Mouse (Mus musculus) stomach, embryonic 14.5 days (tissue): ENCODE data around the gene Kdm2b. TPM values are rescaled to one million over a fixed set of nuclear protein-coding genes. Genes with fewer than 3 reads are reported as not detected.

Experiments
- ATAC-seq: fragments of 200-750 bp; cut with Nextera tagmentation; 2 replicates; pipeline ENCODE4 v1.8.0; 2017; ENCODE audit warnings: low read depth, moderate TSS enrichment; ENCODE audit not compliant: insufficient number of reproducible peaks, insufficient read depth, low FRiP score
- H3K27ac ChIP-seq: fragments of 300-500 bp; sonication (generic); 2 replicates; pipeline ENCODE4 v1.5.1; 2014; ENCODE audit warnings: mild to moderate bottlenecking, low read length, moderate library complexity, mixed read lengths
- H3K27me3 ChIP-seq: fragments of 300-500 bp; sonication (generic); 2 replicates; pipeline ENCODE4 v1.6.1; 2014; ENCODE audit warnings: low read length, control low read depth, mixed read lengths; ENCODE audit not compliant: control insufficient read depth, insufficient read depth
- H3K36me3 ChIP-seq: fragments of 300-500 bp; sonication (generic); 2 replicates; pipeline ENCODE4 v1.6.1; 2014; ENCODE audit warnings: mild to moderate bottlenecking, control low read depth, low read length, moderate library complexity, mixed read lengths; ENCODE audit not compliant: control insufficient read depth, insufficient read depth
- H3K4me1 ChIP-seq: fragments of 300-500 bp; sonication (generic); 2 replicates; pipeline ENCODE4 v1.6.1; 2014; ENCODE audit warnings: low read length, control low read depth, mixed read lengths; ENCODE audit not compliant: control insufficient read depth, insufficient read depth
- H3K4me2 ChIP-seq: fragments of 300-500 bp; sonication (generic); replicated peaks from 2 replicates; pipeline ENCODE4 v1.6.1; 2014; ENCODE audit warnings: low read depth, low read length, control low read depth
- H3K4me3 ChIP-seq: fragments of 300-500 bp; sonication (generic); 2 replicates; pipeline ENCODE4 v1.5.1; 2014; ENCODE audit warnings: low read depth, low read length, control low read depth
- H3K9ac ChIP-seq: fragments of 300-500 bp; sonication (generic); replicated peaks from 2 replicates; pipeline ENCODE4 v1.6.1; 2014; ENCODE audit warnings: low read depth, mild to moderate bottlenecking, control low read depth, low read length, moderate library complexity, mixed read lengths
- H3K9me3 ChIP-seq: fragments of 300-500 bp; sonication (generic); 2 replicates; pipeline ENCODE4 v1.6.1; 2016; ENCODE audit warnings: low read depth, low read length, control low read depth; ENCODE audit not compliant: control insufficient read depth
- whole genome bisulfite sequencing: fragments of 180-500 bp; shearing (Covaris S2); extraction: QIAGEN DNeasy Blood & Tissue Kit; methylation state at CpG from one replicate; pipeline ENCODE4 v1.1.7; 2014; 5-methylcytosine and 5-hydroxymethylcytosine counted together
- polyA plus RNA-seq: library from polyadenylated mRNA; unstranded; fragments of >200 nt; fragmentation: Nextera tagmentation; extraction: Ambion mirVana; gene quantifications from 2 replicates; pipeline ENCODE4 v1.2.1, GENCODE M21; 2014

Gene Kdm2b
- polyA plus RNA-seq, 1 experiment from 2014 or later, result 37.9 TPM

DNA sequence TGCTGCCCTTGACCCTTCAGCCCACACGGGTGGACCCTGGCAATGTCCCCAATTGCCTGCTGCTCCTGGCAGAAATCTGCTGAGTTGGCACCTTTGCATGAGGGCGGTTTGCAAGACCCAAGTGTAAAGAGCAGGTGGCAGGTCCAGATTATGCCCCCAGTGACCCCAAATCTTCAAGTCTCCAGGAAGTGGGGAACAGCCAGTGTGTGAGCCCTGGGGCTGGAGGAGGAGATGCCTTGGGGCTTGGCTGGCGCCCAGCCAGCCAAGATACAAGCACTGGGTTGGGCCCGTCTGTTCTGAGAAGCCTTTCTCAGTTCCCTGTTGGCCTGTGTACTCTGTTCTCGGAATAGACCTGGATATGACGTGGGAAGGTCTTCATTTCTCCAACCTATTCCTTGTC, 37.8 kb upstream of the Kdm2b start:
- no peak overlapping the region for H3K9ac ChIP-seq
- H3K4me3 ChIP-seq, result no peak overlapping the region
- no peak overlapping the region for H3K4me2 ChIP-seq
- no peaks in the 10 kb centered on the region for H3K4me1 ChIP-seq
- no peaks in the 10 kb centered on the region for H3K27me3 ChIP-seq
- ATAC-seq, result no peak
- no peak overlapping the region for H3K27ac ChIP-seq
- no peaks in the 10 kb centered on the region for H3K9me3 ChIP-seq
- H3K36me3 ChIP-seq, result peaks cover 17% of the 10 kb centered on the region
- WGBS, result 52% methylated on average over 6 of the region's 6 CpGs

DNA sequence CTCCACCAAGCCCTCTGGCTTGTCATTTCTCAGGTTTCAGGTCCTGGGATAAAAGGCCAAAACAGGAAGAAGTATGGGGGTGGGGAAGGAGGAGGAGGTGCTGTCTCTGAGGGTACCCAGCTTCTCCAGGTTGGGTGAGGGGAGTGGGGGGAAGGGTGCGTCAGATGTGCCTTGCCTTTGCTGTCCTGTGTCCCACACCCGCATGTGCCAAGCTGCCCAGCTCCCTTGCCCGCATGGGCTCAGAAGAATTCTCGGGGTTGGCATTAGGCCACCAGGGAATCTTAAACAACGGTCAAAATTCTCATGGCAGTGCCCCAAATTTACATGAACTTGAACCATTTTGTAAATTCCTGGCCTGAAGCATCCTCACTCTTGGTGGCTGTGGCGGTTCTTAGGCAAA, 36.8 kb upstream of the Kdm2b start:
- ATAC-seq, result no peak
- Histone ChIP-seq H3K4me3 (no peak overlapping the region), H3K27me3 (no peaks in the 10 kb centered on the region), H3K9ac (no peak overlapping the region), H3K9me3 (no peaks in the 10 kb centered on the region), H3K36me3 (peaks cover 11% of the 10 kb centered on the region), H3K27ac (no peak overlapping the region), H3K4me1 (no peaks in the 10 kb centered on the region), H3K4me2 (no peak overlapping the region)
- 50% methylated on average over 6 of the region's 6 CpGs for WGBS

GRCm38 (mm10) chr5:123024965-123025573, 35.4 kb upstream of the Kdm2b start:
- H3K4me1 ChIP-seq, result no peaks in the 10 kb centered on the region
- H3K36me3 ChIP-seq, result peaks cover 7% of the 10 kb centered on the region; the same call in 1 of the 2 replicates
- ATAC-seq, result no peak
- no peaks in the 10 kb centered on the region for H3K27me3 ChIP-seq
- 61% methylated on average over 9 of the region's 9 CpGs for WGBS
- H3K4me2 ChIP-seq, result no peak overlapping the region
- H3K9ac ChIP-seq, result no peak overlapping the region
- no peak overlapping the region for H3K27ac ChIP-seq
- no peaks in the 10 kb centered on the region for H3K9me3 ChIP-seq
- H3K4me3 ChIP-seq, result no peak overlapping the region

DNA sequence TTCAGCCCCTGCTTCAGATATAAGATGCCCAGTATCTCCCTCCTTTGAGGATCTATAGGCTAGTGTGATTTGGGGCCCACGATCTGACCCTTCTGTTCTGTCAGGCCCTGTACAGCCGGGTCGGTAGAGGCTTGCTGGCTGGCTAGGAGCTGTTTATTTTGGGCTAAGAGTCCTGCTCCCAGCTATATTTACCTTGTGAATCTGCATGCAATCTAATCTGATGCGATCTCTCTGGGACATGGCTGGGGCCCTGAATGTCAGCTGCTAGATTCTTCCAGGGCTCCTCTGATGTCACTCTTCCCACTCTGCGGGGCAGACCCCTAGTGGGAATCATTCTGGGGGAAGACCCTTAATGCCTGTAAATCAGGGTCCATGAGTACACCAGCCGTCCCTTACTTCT, 34.7 kb upstream of the Kdm2b start:
- H3K9ac ChIP-seq, result no peak overlapping the region
- H3K27me3 ChIP-seq, result no peaks in the 10 kb centered on the region
- H3K4me2 ChIP-seq, result no peak overlapping the region
- no peak for ATAC-seq
- WGBS, result 84% methylated on average over 6 of the region's 6 CpGs
- H3K4me1 ChIP-seq, result 0 out of 2 replicates have a peak, but pooled peaks cover 3% of the 10 kb centered on the region
- H3K9me3 ChIP-seq, result no peaks in the 10 kb centered on the region
- no peak overlapping the region for H3K27ac ChIP-seq
- peaks cover 3% of the 10 kb centered on the region; the same call in 1 of the 2 replicates for H3K36me3 ChIP-seq
- no peak overlapping the region for H3K4me3 ChIP-seq

GRCm38 (mm10) chr5:123023049-123023448, 33.4 kb upstream of the Kdm2b start:
- Histone ChIP-seq H3K36me3 (no peaks in the 10 kb centered on the region; the same call in 1 of the 2 replicates), H3K9ac (no peak overlapping the region), H3K27me3 (no peaks in the 10 kb centered on the region), H3K9me3 (no peaks in the 10 kb centered on the region), H3K4me2 (no peak overlapping the region), H3K27ac (no peak overlapping the region), H3K4me1 (0 out of 2 replicates have a peak, but pooled peaks cover 3% of the 10 kb centered on the region), H3K4me3 (no peak overlapping the region)
- ATAC-seq, result no peak
- 79% methylated on average over 6 of the region's 6 CpGs for WGBS

DNA sequence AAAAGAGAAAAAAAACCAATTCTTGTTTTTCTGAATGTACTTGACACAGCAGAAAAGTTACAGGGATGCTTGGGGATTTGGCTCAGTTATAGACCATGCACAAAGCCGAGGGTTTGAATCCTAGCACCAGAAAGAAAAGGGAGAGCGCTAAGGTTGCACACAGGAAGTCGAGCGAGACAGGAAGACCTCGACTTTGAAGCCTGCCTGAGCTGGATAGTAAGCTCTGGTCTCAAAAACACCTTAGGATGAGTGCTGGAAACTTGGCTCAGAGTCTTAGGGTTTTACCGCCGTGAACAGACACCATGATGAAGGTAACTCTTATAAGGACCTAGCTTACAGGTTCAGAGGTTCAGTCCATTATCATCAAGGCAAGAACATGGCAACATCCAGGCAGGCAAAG, 31.8 kb upstream of the Kdm2b start:
- Histone ChIP-seq H3K9me3 (no peaks in the 10 kb centered on the region), H3K4me1 (0 out of 2 replicates have a peak, but pooled peaks cover 3% of the 10 kb centered on the region), H3K27me3 (no peaks in the 10 kb centered on the region), H3K4me2 (no peak overlapping the region), H3K27ac (no peak overlapping the region), H3K4me3 (no peak overlapping the region), H3K9ac (no peak overlapping the region), H3K36me3 (no peaks in the 10 kb centered on the region; the same call in 1 of the 2 replicates)
- ATAC-seq, result no peak
- WGBS, result 92% methylated on average over 7 of the region's 7 CpGs

DNA sequence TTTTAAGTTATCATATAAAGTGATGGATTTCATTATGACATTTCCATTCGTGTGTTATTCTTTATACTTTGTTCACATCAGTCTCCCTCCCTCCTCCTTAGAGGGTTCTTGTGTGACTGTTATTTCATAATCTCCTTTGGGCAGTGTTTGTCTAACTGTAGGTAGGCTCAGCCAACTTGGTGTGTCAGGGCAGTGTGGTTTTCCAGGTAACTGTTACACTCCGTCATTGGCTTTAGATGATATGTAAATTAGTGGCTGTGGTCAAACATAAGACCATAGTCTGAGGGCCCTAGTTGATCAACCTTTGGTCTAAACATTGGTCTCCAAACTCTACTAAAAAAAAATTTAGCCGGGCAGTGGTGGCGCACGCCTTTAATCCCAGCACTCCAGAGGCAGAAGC, 30.8 kb upstream of the Kdm2b start:
- Histone ChIP-seq H3K9ac (no peak overlapping the region), H3K36me3 (no peaks in the 10 kb centered on the region; the same call in 1 of the 2 replicates), H3K9me3 (no peaks in the 10 kb centered on the region), H3K4me3 (no peak overlapping the region), H3K27me3 (no peaks in the 10 kb centered on the region), H3K4me1 (peaks cover 11% of the 10 kb centered on the region; the same call in 1 of the 2 replicates), H3K27ac (no peak overlapping the region), H3K4me2 (no peak overlapping the region)
- ATAC-seq, result no peak
- 88% methylated on average over 5 of the region's 5 CpGs for WGBS

- Histone ChIP-seq H3K4me2 (no peak overlapping the region), H3K9ac (no peak overlapping the region)
These were observed 29.9 kb upstream of the Kdm2b start for GRCm38 (mm10) chr5:123019336-123020016.

More at GRCm38 (mm10) chr5:123019336-123020016, 29.9 kb upstream of the Kdm2b start:
- H3K9me3 ChIP-seq, result no peaks in the 10 kb centered on the region
- no peak for ATAC-seq
- H3K4me3 ChIP-seq, result no peak overlapping the region
- H3K4me1 ChIP-seq, result peaks cover 12% of the 10 kb centered on the region; the same call in 1 of the 2 replicates
- H3K27me3 ChIP-seq, result no peaks in the 10 kb centered on the region
- H3K36me3 ChIP-seq, result no peaks in the 10 kb centered on the region; the same call in 1 of the 2 replicates
- WGBS, result 64% methylated on average over 10 of the region's 10 CpGs
- H3K27ac ChIP-seq, result peak overlapping the region; percentile 15; the same call in 1 of the 2 replicates
